Mouse (Mus musculus): Measurements from ENCODE around the gene Fam131a. TPM values are rescaled to one million over a fixed set of nuclear protein-coding genes. Genes with fewer than 3 reads are reported as not detected.

Fam131a gene
- total RNA-seq (2012; rRNA removed) (not detected in 2 replicates), polyA plus RNA-seq (2012; ENCODE audit: insufficient read depth in 1 of 2, insufficient read length in 2 of 2, low read depth in 1 of 2, low replicate concordance in 2 of 2, missing spikeins in 1 of 2) (not detected)

DNA sequence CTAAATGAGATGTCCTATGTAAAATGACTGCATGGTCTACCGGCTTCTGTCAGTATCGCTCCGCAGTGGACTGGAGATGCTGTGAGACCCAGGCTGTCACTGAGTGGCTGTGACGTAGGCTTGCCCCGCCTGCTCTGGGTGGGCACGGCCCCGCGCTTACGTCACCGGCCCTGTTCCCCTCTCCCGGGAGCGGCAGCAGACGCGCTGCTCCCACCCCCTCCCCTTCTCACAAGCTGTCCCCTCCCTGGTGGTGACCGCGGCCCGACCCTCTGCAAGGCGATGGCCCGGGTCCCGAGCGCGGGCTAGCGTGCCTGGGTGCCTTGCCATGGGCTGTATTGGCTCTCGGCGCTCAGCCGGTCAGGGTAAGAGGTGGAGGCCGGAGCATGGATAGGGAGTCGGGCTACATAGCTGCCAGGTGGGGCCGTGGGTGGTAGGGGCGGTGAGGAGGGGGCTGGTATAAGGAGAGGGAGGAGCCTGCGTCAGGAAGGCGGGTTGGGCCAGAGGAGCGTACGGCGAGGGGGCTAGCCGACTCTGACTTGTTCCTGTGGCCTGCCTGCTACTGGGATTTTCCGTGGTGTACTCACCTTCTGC is at the start of gene Fam131a:
Gene Fam131a, plus strand, starts transcription at position 131 of the 591 bp plus-strand sequence.
- no peak for DNase-seq (ENCODE audit: low read depth, low spot score)
- Histone ChIP-seq H3K9me3 (replicated peaks; ENCODE audit: insufficient read depth, low read length) (no peaks in the 10 kb centered on the region), H3K79me2 (ENCODE audit: control insufficient read depth, insufficient read depth, low read length, poor library complexity) (no peaks in the 10 kb centered on the region), H3K27me3 (ENCODE audit: control insufficient read depth in 1 of 2, insufficient read depth in 2 of 2, low read length in 2 of 2) (no peaks in the 10 kb centered on the region), H3K36me3 (ENCODE audit: control insufficient read depth in 1 of 2, insufficient read depth in 2 of 2, low read length in 2 of 2) (peaks cover 5 to 16% of the 10 kb centered on the region in 2 experiments; a peak in 3 of 4 replicates), H3K4me3 (ENCODE audit: control insufficient read depth in 1 of 2, insufficient read depth in 1 of 2, low read depth in 2 of 2, low read length in 2 of 2) (no peak within 1 kb of the TSS), H3K27ac (ENCODE audit: control insufficient read depth, low read depth, low read length) (no peak within 1 kb of the TSS), H3K9ac (ENCODE audit: control insufficient read depth, low read depth, low read length, poor library complexity, severe bottlenecking) (no peak within 1 kb of the TSS), H3K4me1 (ENCODE audit: control insufficient read depth in 1 of 2, insufficient read depth in 2 of 2, low read length in 2 of 2) (no peaks in the 10 kb centered on the region)
- TF ChIP-seq KAT2A (conservative IDR thresholded peaks at IDR 0.05; ENCODE audit: low read depth, low read length) = no peak
- no peak for TF ChIP-seq E2F4 (IDR thresholded peaks at IDR 0.05; ENCODE audit: borderline replicate concordance, low read depth, low read length)
- TF ChIP-seq UBTF (IDR thresholded peaks at IDR 0.05; ENCODE audit: borderline replicate concordance, insufficient read depth, low read depth, low read length) = no peak
- no peak for TF ChIP-seq CHD1 (IDR thresholded peaks at IDR 0.05; ENCODE audit: low read depth, low read length)
- 0 out of 2 replicates have a peak, but pooled peaks have one; percentile 67 for TF ChIP-seq POLR2AphosphoS2 (IDR thresholded peaks at IDR 0.05; ENCODE audit: low read length)
- no peak for TF ChIP-seq POLR2AphosphoS5 (IDR thresholded peaks at IDR 0.05; ENCODE audit: borderline replicate concordance, low read depth, low read length)
- no peak for TF ChIP-seq ELF1 (IDR thresholded peaks at IDR 0.05; ENCODE audit: low read depth, low read length)
- no peak for TF ChIP-seq MYC (IDR thresholded peaks at IDR 0.05; ENCODE audit: low read depth, low read length)
- TF ChIP-seq POLR2A (IDR thresholded peaks at IDR 0.05; ENCODE audit: control insufficient read depth in 1 of 2, insufficient read depth in 1 of 2, low read depth in 1 of 2, low read length in 2 of 2, poor library complexity in 1 of 2) = peak in 1 of 2 experiments; percentile 45; a peak in 1 of 4 replicates
- no peak for TF ChIP-seq SMC3 (IDR thresholded peaks at IDR 0.05; ENCODE audit: low read depth, low read length)
- TF ChIP-seq USF1 (IDR thresholded peaks at IDR 0.05; ENCODE audit: low read depth, low read length) = no peak

DNA sequence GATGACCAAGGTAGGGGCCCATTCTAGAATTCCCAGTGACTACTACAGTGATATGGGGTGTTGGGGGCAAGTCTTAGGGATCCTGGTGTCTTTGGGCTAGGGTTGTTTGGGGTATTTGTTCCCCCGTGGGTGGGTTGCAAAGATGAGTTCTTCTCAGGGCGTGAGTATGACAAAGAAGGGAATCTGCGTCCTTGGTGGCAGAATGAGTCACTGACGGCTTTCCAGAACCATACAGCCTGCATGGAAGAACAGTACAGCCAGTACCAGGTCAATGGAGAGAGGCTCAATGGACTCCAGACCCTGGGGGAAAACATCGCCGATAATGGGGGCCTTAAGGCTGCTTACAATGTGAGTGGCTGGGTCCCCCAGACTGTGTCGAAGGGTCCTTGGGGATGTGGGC is 49.1 kb upstream of the Fam131a start:
- Histone ChIP-seq H3K9ac (ENCODE audit: control insufficient read depth, low read depth, low read length, poor library complexity, severe bottlenecking) (no peak overlapping the region), H3K9me3 (replicated peaks; ENCODE audit: insufficient read depth, low read length) (no peaks in the 10 kb centered on the region), H3K4me3 (ENCODE audit: control insufficient read depth in 1 of 2, insufficient read depth in 1 of 2, low read depth in 2 of 2, low read length in 2 of 2) (no peak overlapping the region), H3K27me3 (ENCODE audit: control insufficient read depth in 1 of 2, insufficient read depth in 2 of 2, low read length in 2 of 2) (no peaks in the 10 kb centered on the region), H3K27ac (ENCODE audit: control insufficient read depth, low read depth, low read length) (no peak overlapping the region), H3K79me2 (ENCODE audit: control insufficient read depth, insufficient read depth, low read length, poor library complexity) (no peaks in the 10 kb centered on the region), H3K36me3 (ENCODE audit: control insufficient read depth in 1 of 2, insufficient read depth in 2 of 2, low read length in 2 of 2) (peaks cover 0 to 11% of the 10 kb centered on the region in 2 experiments), H3K4me1 (ENCODE audit: control insufficient read depth in 1 of 2, insufficient read depth in 2 of 2, low read length in 2 of 2) (peaks cover 5 to 13% of the 10 kb centered on the region in 2 experiments)
- TF ChIP-seq RCOR1 (IDR thresholded peaks at IDR 0.05; ENCODE audit: low read depth, low read length) = no peak
- no peak for TF ChIP-seq MYB (IDR thresholded peaks at IDR 0.05; ENCODE audit: low read depth, low read length)
- DNase-seq (ENCODE audit: low read depth, low spot score) = no peak

All from MEL (cell line).